Mouse (Mus musculus) cerebellum, adult 2 months (tissue): ENCODE results near the gene Ankrd49. TPM values are rescaled to one million over a fixed set of nuclear protein-coding genes. Genes with fewer than 3 reads are reported as not detected.

Experiments used
- DNase-seq, 2 experiments: peaks; one replicate each; pipeline ENCODE4 v3.0.0; 2021
- H3K27ac ChIP-seq: fragments of 200-500 bp; 2 replicates; pipeline ENCODE4 v1.5.1; 2012; ENCODE audit warnings: low read length, control low read depth, inconsistent platforms; ENCODE audit not compliant: insufficient read depth
- H3K27me3 ChIP-seq: fragments of 200-500 bp; 2 replicates; pipeline ENCODE4 v1.6.1; 2012; ENCODE audit warnings: inconsistent platforms, mild to moderate bottlenecking, low read length, moderate library complexity; ENCODE audit not compliant: control insufficient read depth, insufficient read depth
- H3K4me1 ChIP-seq: fragments of 200-500 bp; 2 replicates; pipeline ENCODE4 v1.6.1; 2011; ENCODE audit warnings: low read length; ENCODE audit not compliant: control insufficient read depth, insufficient read depth
- H3K4me3 ChIP-seq: fragments of 200-500 bp; replicated peaks from 2 replicates; pipeline ENCODE3; 2011; ENCODE audit warnings: mild to moderate bottlenecking, low read depth, low read length, control low read depth; ENCODE audit not compliant: insufficient read depth
- CTCF ChIP-seq: fragments of 200-500 bp; IDR thresholded peaks from 2 replicates; pipeline ENCODE4 v1.5.1; 2011; ENCODE audit warnings: low read depth, mild to moderate bottlenecking, control low read depth, low read length, moderate library complexity, borderline replicate concordance; ENCODE audit not compliant: insufficient read depth
- POLR2A ChIP-seq: fragments of 200-500 bp; IDR thresholded peaks from 2 replicates; pipeline ENCODE4 v1.6.1; 2011; ENCODE audit warnings: low read length, control low read depth, borderline replicate concordance; ENCODE audit not compliant: insufficient read depth
- WGBS: fragments of 180-500 bp; shearing (Covaris S2); methylation state at CpG from one replicate; pipeline ENCODE4 v1.1.7; 2018; 5-methylcytosine and 5-hydroxymethylcytosine counted together
- polyA plus RNA-seq: library from polyadenylated mRNA; depleted of rRNA; stranded (reverse); fragments of >200 nt; gene quantifications from 2 replicates; pipeline ENCODE4 v1.2.3, GENCODE M21; 2012

Gene Ankrd49
- polyA plus RNA-seq, 1 experiment, result 8.5 TPM

GRCm38 (mm10) chr9:14754469-14754868 lies 30.2 kb downstream of the Ankrd49 start:
- no peak overlapping the region for H3K4me3 ChIP-seq
- H3K27me3 ChIP-seq, result no peaks in the 10 kb centered on the region; the same call in 1 of the 2 replicates
- H3K27ac ChIP-seq, result no peak overlapping the region
- 90% methylated on average over 3 of the region's 3 CpGs for WGBS
- DNase-seq, result no peak
- H3K4me1 ChIP-seq, result no peaks in the 10 kb centered on the region
- TF ChIP-seq POLR2A (no peak), CTCF (no peak)

- no peak overlapping the region for H3K27ac ChIP-seq
- H3K27me3 ChIP-seq, result no peaks in the 10 kb centered on the region; the same call in 1 of the 2 replicates
- H3K4me3 ChIP-seq, result no peak overlapping the region
- TF ChIP-seq POLR2A (no peak), CTCF (no peak)
- DNase-seq, result no peak
- H3K4me1 ChIP-seq, result no peaks in the 10 kb centered on the region
These were observed 30.7 kb downstream of the Ankrd49 start for GRCm38 (mm10) chr9:14753947-14754346.

GRCm38 (mm10) chr9:14752001-14752522 lies 32.6 kb downstream of the Ankrd49 start, which contains the start of gene Fut4:
Fut4 (minus strand) TSS chr9:14752393.
- Histone ChIP-seq H3K27ac (no peak within 1 kb of the TSS), H3K4me1 (no peaks in the 10 kb centered on the region), H3K27me3 (no peaks in the 10 kb centered on the region; the same call in 1 of the 2 replicates), H3K4me3 (no peak within 1 kb of the TSS)
- TF ChIP-seq CTCF (no peak), POLR2A (no peak)
- WGBS, result 2% methylated on average over 28 of the region's 28 CpGs
- DNase-seq, result peak in 1 of 2 experiments; percentile 14

- under 1% methylated on average over 50 of the region's 50 CpGs for WGBS
- Histone ChIP-seq H3K4me1 (no peaks in the 10 kb centered on the region), H3K4me3 (no peak overlapping the region), H3K27me3 (no peaks in the 10 kb centered on the region; the same call in 1 of the 2 replicates), H3K27ac (no peak overlapping the region)
- no peak for TF ChIP-seq POLR2A
- TF ChIP-seq CTCF, result no peak
- no peak for DNase-seq
These were observed 33.1 kb downstream of the Ankrd49 start for GRCm38 (mm10) chr9:14751503-14752000.

- TF ChIP-seq POLR2A (no peak), CTCF (no peak)
- no peaks in the 10 kb centered on the region for H3K4me1 ChIP-seq
- no peak for DNase-seq
- WGBS, result 24% methylated on average over 42 of the region's 42 CpGs
- H3K4me3 ChIP-seq, result no peak overlapping the region
- no peaks in the 10 kb centered on the region; the same call in 1 of the 2 replicates for H3K27me3 ChIP-seq
- H3K27ac ChIP-seq, result no peak overlapping the region
These were observed 33.7 kb downstream of the Ankrd49 start for GRCm38 (mm10) chr9:14750901-14751502.

GRCm38 (mm10) chr9:14740151-14740924 lies 44.3 kb downstream of the Ankrd49 start, which contains the start of gene Piwil4:
Piwil4 (minus strand) TSS chr9:14740733.
- 85% methylated on average over 19 of the region's 19 CpGs for WGBS
- no peaks in the 10 kb centered on the region for H3K4me1 ChIP-seq
- DNase-seq, result no peak
- H3K27ac ChIP-seq, result no peak within 1 kb of the TSS
- no peak for TF ChIP-seq POLR2A
- TF ChIP-seq CTCF, result no peak
- no peaks in the 10 kb centered on the region for H3K27me3 ChIP-seq
- H3K4me3 ChIP-seq, result no peak within 1 kb of the TSS

GRCm38 (mm10) chr9:14739498-14740150 lies 45.0 kb downstream of the Ankrd49 start:
- 78% methylated on average over 4 of the region's 4 CpGs for WGBS
- TF ChIP-seq POLR2A (no peak), CTCF (no peak)

More at GRCm38 (mm10) chr9:14739498-14740150, 45.0 kb downstream of the Ankrd49 start:
- no peaks in the 10 kb centered on the region for H3K27me3 ChIP-seq
- no peak overlapping the region for H3K27ac ChIP-seq
- H3K4me3 ChIP-seq, result no peak overlapping the region
- DNase-seq, result no peak
- no peaks in the 10 kb centered on the region for H3K4me1 ChIP-seq
